Mouse (Mus musculus): ENCODE results near the gene Amotl1. TPM values are rescaled to one million over a fixed set of nuclear protein-coding genes. Genes with fewer than 3 reads are reported as not detected.

Gene Amotl1
- polyA plus RNA-seq, 1 experiment from 2014 or later: 29.6 TPM

GRCm38 (mm10) chr9:14614205-14614930, 30.5 kb downstream of the Amotl1 start:
- Histone ChIP-seq H3K4me2 (peak overlapping the region; percentile 68), H3K9me3 (ENCODE audit: low read depth, low read length) (no peaks in the 10 kb centered on the region), H3K9ac (peak overlapping the region; percentile 89), H3K4me3 (ENCODE audit: low read depth, low read length) (peak overlapping the region; percentile 91), H3K27me3 (ENCODE audit: insufficient read depth, low read length) (no peaks in the 10 kb centered on the region), H3K4me1 (ENCODE audit: insufficient read depth) (peaks cover 17% of the 10 kb centered on the region; the same call in 1 of the 2 replicates), H3K36me3 (ENCODE audit: insufficient read depth) (no peaks in the 10 kb centered on the region), H3K27ac (ENCODE audit: low read depth) (peak overlapping the region; percentile 94)
- WGBS: under 1% methylated on average over 50 of the region's 50 CpGs
- 0 out of 2 replicates have a peak, but pooled peaks have one; percentile 5 for TF ChIP-seq CTCF (IDR thresholded peaks at IDR 0.05; ENCODE audit: low read depth)
- DNase-seq: peak; percentile 69
- ATAC-seq (ENCODE audit: insufficient read depth): peak; percentile 36

GRCm38 (mm10) chr9:14613308-14614204, 31.3 kb downstream of the Amotl1 start:
- no peaks in the 10 kb centered on the region for H3K27me3 ChIP-seq (ENCODE audit: insufficient read depth, low read length)
- peak overlapping the region; percentile 89 for H3K9ac ChIP-seq
- no peak for TF ChIP-seq CTCF (IDR thresholded peaks at IDR 0.05; ENCODE audit: low read depth)
- peak overlapping the region; percentile 68 for H3K4me2 ChIP-seq
- 2% methylated on average over 15 of the region's 15 CpGs for WGBS
- peak overlapping the region; percentile 94 for H3K27ac ChIP-seq (ENCODE audit: low read depth)
- no peaks in the 10 kb centered on the region for H3K36me3 ChIP-seq (ENCODE audit: insufficient read depth)
- H3K4me1 ChIP-seq (ENCODE audit: insufficient read depth): peaks cover 17% of the 10 kb centered on the region; the same call in 1 of the 2 replicates
- H3K4me3 ChIP-seq (ENCODE audit: low read depth, low read length): peak overlapping the region; percentile 91
- H3K9me3 ChIP-seq (ENCODE audit: low read depth, low read length): no peaks in the 10 kb centered on the region
- DNase-seq (peak; percentile 46), ATAC-seq (ENCODE audit: insufficient read depth) (no peak)

GRCm38 (mm10) chr9:14612588-14612987, 32.3 kb downstream of the Amotl1 start:
- Histone ChIP-seq H3K36me3 (ENCODE audit: insufficient read depth) (no peaks in the 10 kb centered on the region), H3K27ac (ENCODE audit: low read depth) (no peak overlapping the region), H3K27me3 (ENCODE audit: insufficient read depth, low read length) (no peaks in the 10 kb centered on the region), H3K9ac (peak overlapping the region; percentile 89; the same call in 1 of the 2 replicates), H3K4me3 (ENCODE audit: low read depth, low read length) (peak overlapping the region; percentile 91), H3K4me2 (peak overlapping the region; percentile 68), H3K9me3 (ENCODE audit: low read depth, low read length) (no peaks in the 10 kb centered on the region), H3K4me1 (ENCODE audit: insufficient read depth) (peaks cover 17% of the 10 kb centered on the region)
- ATAC-seq (ENCODE audit: insufficient read depth) (no peak), DNase-seq (no peak)
- TF ChIP-seq CTCF (IDR thresholded peaks at IDR 0.05; ENCODE audit: low read depth): no peak

GRCm38 (mm10) chr9:14608521-14608920, 36.3 kb downstream of the Amotl1 start:
- peaks cover 15% of the 10 kb centered on the region for H3K4me1 ChIP-seq (ENCODE audit: insufficient read depth)
- no peak overlapping the region for H3K4me2 ChIP-seq

GRCm38 (mm10) chr9:14607464-14607863, 37.4 kb downstream of the Amotl1 start:
- ATAC-seq (ENCODE audit: insufficient read depth) (no peak), DNase-seq (no peak)
- Histone ChIP-seq H3K36me3 (ENCODE audit: insufficient read depth) (0 out of 2 replicates have a peak, but pooled peaks cover 8% of the 10 kb centered on the region), H3K27me3 (ENCODE audit: insufficient read depth, low read length) (no peaks in the 10 kb centered on the region), H3K4me3 (ENCODE audit: low read depth, low read length) (no peak overlapping the region), H3K4me1 (ENCODE audit: insufficient read depth) (peaks cover 10% of the 10 kb centered on the region), H3K9me3 (ENCODE audit: low read depth, low read length) (no peaks in the 10 kb centered on the region), H3K27ac (ENCODE audit: low read depth) (no peak overlapping the region), H3K9ac (no peak overlapping the region), H3K4me2 (no peak overlapping the region)
- 44% methylated on average over 3 of the region's 3 CpGs for WGBS
- no peak for TF ChIP-seq CTCF (IDR thresholded peaks at IDR 0.05; ENCODE audit: low read depth)

More at GRCm38 (mm10) chr9:14608521-14608920, 36.3 kb downstream of the Amotl1 start:
- Histone ChIP-seq H3K9ac (no peak overlapping the region), H3K4me3 (ENCODE audit: low read depth, low read length) (no peak overlapping the region), H3K27ac (ENCODE audit: low read depth) (no peak overlapping the region), H3K36me3 (ENCODE audit: insufficient read depth) (0 out of 2 replicates have a peak, but pooled peaks cover 8% of the 10 kb centered on the region), H3K9me3 (ENCODE audit: low read depth, low read length) (no peaks in the 10 kb centered on the region), H3K27me3 (ENCODE audit: insufficient read depth, low read length) (no peaks in the 10 kb centered on the region)
- DNase-seq (peak; percentile 75), ATAC-seq (ENCODE audit: insufficient read depth) (peak; percentile 74; the same call in 1 of the 2 replicates)
- TF ChIP-seq CTCF (IDR thresholded peaks at IDR 0.05; ENCODE audit: low read depth): no peak
- WGBS: 44% methylated on average over 5 of the region's 5 CpGs

GRCm38 (mm10) chr9:14605992-14606391, 38.9 kb downstream of the Amotl1 start:
- H3K27ac ChIP-seq (ENCODE audit: low read depth): no peak overlapping the region
- DNase-seq (no peak), ATAC-seq (ENCODE audit: insufficient read depth) (no peak)
- H3K4me3 ChIP-seq (ENCODE audit: low read depth, low read length): no peak overlapping the region
- no peak overlapping the region for H3K4me2 ChIP-seq
- no peaks in the 10 kb centered on the region; the same call in 1 of the 2 replicates for H3K4me1 ChIP-seq (ENCODE audit: insufficient read depth)
- H3K27me3 ChIP-seq (ENCODE audit: insufficient read depth, low read length): no peaks in the 10 kb centered on the region
- H3K9ac ChIP-seq: no peak overlapping the region
- H3K36me3 ChIP-seq (ENCODE audit: insufficient read depth): 0 out of 2 replicates have a peak, but pooled peaks cover 8% of the 10 kb centered on the region
- WGBS: 82% methylated on average over 4 of the region's 4 CpGs
- H3K9me3 ChIP-seq (ENCODE audit: low read depth, low read length): no peaks in the 10 kb centered on the region
- no peak for TF ChIP-seq CTCF (IDR thresholded peaks at IDR 0.05; ENCODE audit: low read depth)
